Mouse (Mus musculus): ENCODE data around the gene Gm49510. TPM values are rescaled to one million over a fixed set of nuclear protein-coding genes. Genes with fewer than 3 reads are reported as not detected.
A peak's percentile ranks its signal among the peaks of the same experiment; 100 is the strongest.
"Not testable (repeated sequence)": the region's sequence is repeated elsewhere in the genome, so short reads cannot be mapped to it uniquely, and the experiment has no call there.

Gene Gm49510
- total RNA-seq, 2 experiments from 2014 or later, result 0.29 TPM; not detected in 1

DNA sequence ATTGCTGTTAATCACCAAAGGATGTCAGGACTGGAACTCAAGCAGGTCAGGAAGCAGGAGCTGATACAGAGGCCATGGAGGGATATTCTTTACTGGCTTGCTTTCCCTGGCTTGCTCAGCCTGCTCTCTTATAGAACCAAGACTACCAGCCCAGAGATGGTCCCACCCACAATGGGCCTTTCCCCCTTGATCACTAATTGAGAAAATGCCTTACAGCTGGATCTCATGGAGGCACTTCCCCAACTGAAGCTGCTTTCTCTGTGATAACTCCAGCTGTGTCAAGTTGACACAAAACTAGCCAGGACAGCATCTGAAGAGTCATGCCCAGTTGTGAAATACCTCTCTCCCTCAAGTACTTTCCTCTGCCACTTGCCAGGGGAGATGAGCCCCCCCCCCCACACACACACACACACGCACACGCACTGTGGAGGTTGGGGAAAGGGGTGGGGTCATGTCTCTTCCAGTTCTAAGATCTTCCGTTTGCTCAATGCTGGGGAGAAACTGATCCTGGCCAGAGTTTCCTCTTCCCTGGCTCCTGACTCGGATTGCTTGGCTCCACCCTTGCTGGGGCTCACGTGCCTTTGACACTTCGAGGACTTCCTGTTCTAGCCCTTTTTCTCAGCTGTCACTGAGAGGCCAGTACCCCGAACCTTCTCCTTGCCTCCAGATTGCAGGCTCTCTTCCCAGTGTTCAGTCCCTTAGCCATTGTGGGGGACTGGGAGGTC is 20.5 kb upstream of the Gm49510 start:
- DNase-seq, result not testable (repeated sequence)

DNA sequence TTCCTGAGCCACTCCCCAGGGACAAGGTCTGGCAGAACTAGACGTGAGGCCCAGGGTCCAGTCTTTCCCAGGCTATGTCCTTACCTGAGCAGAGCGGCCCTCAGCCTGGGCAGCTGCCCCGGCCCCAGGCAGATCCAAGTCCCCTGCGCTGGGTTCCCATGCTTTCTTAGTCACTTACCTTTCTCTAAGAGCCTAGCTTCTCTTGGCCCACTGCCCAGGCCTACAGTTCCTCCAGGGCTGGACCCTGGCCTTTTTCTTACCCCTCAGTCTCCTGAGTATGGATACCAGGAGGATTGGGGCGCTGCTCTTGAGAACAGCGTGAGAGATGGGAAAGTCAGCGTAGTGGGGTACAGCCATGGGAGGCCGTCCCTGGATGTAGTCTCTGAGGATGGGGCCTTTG is 19.0 kb upstream of the Gm49510 start:
- no peak for DNase-seq

DNA sequence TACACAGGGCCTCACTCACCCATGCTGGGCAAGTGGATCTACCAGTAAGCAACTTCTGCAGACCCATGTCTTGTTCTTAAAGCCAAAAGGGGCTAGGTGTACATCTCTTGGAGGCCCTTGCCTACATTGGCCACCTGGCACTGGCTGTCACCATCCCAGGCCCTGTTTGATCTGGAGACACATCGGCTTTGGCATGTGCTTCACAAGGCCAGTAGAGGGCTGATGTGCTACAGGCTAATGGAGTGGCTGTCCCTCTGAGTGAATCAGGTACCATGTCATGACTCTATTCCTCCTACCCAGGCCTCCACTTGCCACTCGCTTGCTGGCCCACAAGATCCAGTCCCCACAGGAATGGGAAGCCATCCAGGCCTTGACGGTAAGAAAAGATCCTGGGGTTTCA is 17.6 kb upstream of the Gm49510 start:
- no peak for DNase-seq

DNA sequence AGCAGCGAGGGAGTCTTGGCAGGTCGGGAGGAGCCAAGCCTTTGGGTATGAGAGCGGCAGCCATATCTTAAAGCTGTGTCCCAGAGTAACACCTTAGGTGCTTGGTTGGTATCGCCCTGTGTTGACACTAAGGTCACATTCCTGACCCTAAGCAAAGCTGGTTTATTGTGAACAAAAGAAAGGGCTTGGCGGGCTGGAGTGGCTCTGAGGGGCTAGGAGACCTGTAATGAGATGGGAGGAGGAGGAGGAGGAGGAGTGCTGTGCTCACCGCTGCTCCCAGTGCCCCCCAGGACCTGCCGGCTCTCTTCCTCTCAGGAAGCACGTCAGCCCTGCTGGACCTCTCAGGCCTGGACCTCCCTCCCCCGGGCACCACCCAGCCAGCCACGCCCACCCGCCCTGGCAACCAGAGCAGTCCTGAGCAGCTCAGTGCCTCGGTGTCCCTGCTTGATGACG is 10.0 kb upstream of the Gm49510 start:
- no peak for DNase-seq

DNA sequence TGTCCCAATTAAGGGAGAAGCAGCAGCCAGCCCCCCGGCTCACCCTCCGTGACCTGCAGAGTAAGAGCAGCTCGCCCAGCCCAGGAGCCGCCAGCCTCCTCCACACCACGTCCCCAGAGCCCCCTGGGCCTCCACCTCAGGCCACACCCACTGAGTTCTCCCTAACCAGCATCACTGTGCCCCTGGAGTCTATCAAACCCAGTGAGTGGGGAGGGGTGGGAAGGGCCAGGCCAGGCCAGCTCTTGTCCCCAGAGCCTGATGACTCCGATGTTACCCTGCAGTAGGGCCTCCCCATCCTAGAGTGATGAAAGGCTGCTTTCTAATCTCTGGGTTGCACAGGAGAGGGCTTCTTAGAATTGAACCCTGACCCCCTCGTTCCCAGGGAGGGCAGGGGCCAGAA is 7.0 kb upstream of the Gm49510 start:
- DNase-seq, result no peak

DNA sequence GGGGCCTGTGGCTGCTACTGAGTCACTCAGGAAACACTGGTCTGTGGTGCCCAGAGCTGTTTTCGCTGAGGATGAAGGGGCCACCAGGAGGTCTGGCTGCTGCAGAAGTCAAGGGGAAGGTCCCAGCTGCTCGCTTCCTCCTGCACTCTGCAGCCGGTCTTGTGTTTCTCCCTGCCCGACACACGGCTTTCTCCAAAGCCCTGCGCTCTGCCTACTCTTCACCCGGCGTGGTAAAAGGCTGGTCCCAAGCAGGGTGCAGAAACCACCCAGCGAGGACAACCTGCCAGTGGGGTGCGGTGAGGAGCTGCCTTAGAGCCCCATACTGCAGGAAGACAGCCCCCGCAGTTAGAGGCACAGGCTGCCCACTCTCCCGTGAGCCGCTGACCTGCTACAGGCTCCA is 4.7 kb upstream of the Gm49510 start:
- no peak for DNase-seq

DNA sequence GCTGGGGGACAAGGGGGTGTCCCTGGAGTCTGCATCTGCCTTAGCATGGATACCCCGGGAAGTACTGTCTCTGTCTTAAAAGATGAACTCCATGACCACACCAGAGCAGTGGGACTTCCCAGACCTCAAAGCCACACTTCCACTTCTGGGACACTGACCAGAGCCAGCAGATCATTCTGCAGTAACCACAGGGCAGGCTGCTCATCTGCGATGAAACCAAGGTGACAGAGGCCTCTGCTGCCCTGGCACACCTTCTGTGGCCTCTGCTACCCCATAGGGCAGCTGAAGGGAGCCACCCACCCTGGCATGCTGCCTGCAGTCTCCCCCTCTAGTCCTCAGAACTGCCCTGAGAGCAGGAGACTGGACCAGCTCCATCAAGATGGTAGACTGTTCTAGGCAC is 3.7 kb upstream of the Gm49510 start:
- no peak for DNase-seq

DNA sequence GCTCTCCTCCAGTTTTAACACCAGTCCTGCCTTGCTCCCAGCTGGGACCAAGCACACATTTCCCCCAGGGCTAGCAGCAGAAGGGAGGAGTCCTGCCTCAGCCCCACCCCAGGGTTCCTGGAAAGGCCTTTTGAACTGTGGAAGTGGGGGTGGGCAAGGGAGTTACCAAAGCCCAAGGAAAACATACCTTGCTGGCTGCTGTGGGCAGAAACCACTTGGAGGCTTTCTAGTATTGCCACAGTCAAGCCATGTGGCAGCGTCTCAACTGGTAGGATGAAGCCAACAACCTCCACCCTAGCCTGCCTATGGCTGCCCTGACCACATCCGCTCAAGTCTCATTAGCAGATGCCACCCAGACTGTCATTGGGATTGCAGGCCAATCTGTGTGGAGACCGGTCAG is 3.3 kb upstream of the Gm49510 start:
- DNase-seq, result no peak

DNA sequence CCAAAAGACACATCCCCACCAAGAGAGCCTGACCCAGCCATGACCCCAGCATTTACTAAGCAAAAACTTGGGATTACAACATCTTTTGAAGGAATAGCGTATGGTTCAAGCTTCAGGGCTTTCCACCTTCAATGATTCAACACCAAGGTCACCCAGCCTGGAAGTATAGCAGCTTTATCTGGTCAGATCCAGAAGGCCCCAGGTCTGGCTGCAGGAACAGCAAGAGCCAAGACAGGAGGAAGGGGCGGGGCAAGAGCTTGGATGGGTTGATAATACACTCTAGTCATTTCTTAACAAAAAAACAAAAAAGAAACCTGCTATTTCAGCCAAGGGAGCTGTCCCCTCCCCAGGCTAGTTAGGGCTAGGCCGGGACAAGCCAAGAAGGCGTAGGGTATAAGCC is 2.0 kb upstream of the Gm49510 start:
- no peak for DNase-seq

DNA sequence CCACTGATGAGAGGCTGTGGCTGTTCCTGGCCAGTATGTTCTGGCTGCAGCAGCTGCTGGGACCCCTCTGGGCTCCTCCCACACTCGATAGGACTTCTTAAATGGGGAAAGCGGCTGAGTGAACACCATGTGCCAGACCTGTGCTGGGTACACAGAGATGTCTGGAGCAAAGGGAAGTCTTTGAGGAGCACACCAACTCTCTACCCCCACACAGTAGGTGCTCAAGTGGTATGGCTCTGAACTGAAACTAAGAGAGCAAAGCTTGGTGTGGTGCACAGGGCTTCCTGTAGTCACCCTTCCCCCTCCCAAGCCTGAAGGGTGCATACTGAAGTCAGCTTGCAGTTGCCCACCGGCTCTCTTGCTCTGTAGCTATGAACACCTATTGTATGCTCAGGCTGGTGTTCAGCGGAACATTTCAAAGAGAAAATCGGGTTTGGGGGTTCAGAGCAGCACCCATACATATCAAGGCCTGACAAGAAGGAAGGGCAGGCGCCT is 913 bp upstream of the Gm49510 start:
- no peak for DNase-seq

DNA sequence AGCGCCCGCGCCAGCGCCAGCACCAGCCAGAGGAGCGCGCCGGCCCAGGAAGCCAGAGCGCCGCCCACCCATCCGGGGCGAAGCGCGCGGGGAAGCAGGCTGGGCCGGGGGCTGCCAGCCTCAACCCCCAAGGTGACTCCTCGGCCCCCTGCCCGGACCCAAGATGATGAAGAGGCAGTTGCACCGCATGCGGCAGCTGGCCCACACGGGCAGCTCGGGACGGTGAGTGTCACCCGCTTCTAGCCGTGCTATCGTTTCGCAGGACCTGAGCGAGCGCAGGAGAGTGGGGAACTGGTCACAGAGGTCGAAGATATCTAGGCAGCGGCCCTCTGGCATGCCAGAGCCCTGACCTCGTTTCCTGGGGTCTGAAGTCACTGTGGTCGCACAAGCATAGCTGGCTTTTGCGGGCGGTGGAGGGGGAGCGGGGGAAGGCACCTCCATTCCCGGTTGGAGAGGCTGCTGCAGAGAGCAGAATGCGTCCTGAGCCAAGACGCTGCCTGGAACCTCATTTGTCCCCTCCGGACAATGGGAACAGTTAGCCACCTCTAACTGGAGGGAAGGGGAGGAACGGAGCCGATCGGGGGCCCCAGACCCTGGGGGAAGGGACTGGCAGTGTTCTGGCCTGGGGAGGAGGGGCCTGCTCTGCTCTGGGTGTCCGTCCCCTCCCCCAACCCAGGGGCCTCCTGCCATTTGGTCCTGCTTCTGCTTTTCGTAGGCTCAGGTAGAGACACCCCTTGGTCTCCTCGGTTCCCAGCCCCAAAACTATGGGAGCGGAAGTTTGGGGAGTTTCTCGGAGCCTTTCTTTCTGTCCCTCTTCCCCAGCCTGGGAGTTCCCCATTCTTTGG is 495 bp downstream of the Gm49510 start, which contains the start of gene Sh3bp1:
Gene Sh3bp1 (plus strand): TSS at position 29 of the 845 bp plus-strand sequence.
- peak; percentile 75 for DNase-seq

DNA sequence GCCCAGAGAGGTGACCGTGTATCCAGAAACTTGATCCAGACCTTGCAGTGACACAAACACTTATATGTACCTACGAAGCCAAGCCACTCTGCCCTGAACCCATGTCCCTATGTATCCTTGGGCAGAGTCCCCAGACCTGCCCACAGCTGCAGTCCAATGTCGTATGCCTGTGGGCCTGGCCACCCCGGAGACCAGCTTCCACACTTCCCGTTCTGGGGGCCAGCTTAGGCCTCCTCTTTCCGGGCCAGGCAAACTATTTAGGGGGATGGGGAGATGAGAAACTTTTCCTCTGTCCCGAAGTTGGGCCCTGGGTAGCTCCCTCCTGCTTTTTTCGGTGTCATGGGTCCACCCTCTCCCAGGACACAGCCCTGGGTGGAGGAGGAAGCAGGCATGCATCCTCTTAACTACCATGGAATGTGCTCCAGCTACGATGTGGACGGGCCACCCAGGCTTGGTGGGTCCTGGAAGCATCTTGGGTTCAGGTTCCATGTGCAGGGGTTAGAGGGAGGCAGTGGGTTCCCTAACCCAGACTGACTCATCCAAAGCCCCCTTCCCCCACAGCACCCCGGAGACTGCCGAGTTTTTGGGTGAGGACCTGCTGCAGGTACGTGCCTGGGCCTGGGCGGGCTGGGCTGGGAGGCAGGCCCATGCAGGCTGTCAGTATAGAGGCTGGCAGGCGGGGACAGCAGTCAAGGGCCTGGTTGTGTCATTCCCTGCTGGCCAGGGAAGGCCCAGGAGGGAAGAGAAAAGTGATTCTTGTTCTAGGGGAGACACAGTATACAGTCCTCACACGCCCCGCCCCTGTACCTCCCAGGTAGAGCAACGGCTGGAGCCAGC is 1.3 kb downstream of the Gm49510 start:
- DNase-seq, result peak; percentile 39

DNA sequence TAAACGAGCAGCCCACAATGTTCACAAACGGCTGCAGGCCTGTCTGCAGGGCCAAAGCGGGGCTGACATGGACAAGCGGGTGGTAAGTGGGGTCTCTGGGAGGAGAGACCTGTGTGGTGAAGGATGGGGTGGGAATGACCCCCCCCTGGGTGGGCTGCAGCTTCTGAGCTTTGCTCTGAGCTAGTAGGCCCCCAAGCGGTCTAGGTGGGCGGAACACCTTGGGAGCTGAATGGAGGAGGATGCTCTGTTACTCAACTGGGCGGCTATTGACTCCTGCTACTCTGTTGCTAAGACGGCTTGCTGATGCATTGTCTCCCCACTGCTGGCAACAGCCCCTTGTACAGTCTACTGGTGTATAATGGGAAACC is 1.9 kb downstream of the Gm49510 start:
- DNase-seq, result no peak

DNA sequence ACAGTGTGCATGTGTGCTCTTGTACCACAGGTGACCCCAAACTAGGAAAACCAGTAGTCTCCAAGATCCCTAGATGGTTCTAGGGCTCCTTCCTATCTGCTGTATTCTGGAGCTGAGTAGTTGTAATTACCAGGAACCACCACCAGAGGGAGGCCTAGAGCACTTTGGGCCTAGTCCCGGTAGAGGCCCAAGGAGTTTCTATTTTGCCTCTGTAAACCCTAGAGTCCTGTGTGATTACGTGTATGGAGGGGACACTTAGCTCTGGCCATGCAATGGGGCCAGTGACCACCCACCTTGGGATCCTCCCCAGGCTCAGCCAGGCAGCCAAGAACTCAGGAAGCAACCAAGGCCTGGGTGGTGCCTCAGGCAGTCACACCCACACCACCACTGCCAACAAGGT is 3.8 kb downstream of the Gm49510 start:
- DNase-seq, result peak; percentile 93

DNA sequence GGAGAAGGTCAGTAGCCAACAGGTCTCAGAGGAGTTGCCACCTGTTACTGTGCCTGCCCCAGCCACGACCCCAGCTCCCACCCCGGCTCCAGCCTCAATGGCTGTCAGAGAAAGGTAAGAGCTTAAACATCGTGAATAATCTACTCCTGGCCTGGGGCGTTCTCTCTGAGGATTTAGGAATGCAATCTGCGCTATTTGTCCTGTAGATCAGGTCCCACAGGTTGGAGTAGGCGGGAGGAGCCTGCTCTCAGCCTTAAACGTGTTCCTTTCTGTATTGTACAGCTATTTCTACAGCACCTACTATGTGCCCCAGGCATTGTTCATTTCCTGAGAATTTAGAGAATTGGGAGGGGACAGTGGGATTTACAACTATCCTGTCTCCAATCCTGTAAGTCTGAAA is 8.9 kb downstream of the Gm49510 start:
- DNase-seq, result no peak

DNA sequence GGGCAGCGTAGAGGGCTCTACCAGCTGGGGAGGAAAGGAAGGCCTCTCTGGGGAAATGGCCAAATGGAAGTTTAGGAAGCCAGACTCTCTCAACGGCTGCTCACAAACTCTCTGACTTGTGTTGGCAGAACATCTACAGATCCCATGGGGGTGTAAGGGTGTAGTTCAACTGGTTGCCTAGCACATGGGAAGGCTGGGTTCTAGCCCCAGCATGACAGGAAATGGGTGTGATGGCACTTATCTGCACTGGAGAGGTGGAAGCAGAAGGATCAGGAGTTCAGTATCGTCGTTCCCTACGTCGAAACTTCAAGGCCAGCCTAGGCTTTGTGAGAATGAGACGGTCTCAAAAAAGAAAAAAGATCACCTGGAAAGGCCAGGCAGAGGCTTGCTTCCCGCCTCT is 9.5 kb downstream of the Gm49510 start:
- DNase-seq, result no peak

DNA sequence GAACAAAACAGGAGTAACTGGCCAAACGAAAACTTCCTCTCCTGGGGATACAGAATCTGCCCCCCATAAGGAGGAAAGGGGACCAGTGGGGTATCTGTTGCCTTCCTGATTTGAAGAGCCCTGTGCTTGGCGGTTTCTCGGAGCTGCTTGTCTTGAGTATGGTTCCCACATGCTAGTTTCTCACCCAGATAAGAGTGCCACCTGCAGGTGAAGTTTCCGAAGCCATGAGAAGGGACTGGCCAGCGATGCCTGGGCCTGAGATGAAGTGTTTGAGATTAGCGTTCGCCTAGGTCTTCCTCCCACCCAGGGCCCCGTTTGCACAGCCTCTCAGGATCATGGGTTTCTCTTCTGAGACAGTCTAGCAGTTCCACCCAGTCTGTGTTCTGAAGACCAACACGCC is 12.6 kb downstream of the Gm49510 start:
- no peak for DNase-seq

DNA sequence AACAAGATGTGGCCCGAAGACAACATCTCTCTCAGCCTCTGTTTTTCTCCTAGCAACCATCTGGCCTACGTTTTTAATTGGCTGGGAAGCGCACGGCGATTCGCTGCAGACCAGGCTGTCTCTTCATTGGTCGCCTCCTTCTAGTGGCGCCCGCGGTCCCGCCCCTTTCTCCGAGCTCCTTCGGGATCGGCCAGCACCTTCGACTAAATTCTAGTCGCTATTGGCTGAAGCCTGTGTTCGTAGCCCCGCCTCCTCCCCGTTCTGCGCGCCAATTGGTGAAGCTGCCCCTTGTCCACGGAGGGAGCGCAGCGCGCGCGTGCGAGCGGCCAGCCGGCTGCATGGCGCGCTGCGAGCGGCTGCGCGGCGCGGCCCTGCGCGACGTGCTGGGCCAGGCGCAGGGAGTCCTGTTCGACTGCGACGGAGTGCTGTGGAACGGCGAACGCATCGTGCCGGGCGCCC is 14.2 kb downstream of the Gm49510 start, which contains the start of gene Pdxp:
Gene Pdxp (plus strand): TSS at position 288 of the 459 bp plus-strand sequence.
- DNase-seq, result peak; percentile 96

DNA sequence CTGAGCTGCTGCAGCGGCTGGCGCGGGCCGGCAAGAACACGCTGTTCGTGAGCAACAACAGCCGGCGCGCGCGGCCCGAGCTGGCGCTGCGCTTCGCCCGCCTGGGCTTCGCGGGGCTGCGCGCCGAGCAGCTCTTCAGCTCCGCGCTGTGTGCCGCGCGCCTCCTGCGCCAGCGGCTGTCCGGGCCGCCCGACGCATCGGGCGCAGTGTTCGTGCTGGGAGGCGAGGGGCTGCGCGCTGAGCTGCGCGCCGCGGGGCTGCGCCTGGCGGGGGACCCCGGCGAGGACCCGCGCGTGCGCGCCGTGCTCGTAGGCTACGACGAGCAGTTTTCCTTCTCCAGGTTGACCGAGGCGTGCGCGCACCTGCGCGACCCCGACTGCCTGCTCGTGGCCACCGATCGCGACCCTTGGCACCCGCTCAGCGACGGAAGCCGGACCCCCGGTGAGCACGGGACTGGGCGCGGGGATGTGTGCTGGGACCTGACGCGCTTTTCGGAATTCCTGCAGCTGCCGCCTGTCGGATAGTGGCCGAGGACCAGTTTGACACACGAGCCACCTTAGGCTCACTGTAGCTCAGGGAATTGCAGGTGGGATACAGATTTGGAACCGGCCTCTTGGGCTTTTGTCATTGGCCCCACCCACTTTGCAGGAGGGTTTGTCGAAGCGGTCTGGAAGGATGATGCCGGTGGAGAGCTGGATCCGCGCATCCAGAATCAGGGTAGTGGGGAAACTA is 14.8 kb downstream of the Gm49510 start:
- DNase-seq, result peak; percentile 46

DNA sequence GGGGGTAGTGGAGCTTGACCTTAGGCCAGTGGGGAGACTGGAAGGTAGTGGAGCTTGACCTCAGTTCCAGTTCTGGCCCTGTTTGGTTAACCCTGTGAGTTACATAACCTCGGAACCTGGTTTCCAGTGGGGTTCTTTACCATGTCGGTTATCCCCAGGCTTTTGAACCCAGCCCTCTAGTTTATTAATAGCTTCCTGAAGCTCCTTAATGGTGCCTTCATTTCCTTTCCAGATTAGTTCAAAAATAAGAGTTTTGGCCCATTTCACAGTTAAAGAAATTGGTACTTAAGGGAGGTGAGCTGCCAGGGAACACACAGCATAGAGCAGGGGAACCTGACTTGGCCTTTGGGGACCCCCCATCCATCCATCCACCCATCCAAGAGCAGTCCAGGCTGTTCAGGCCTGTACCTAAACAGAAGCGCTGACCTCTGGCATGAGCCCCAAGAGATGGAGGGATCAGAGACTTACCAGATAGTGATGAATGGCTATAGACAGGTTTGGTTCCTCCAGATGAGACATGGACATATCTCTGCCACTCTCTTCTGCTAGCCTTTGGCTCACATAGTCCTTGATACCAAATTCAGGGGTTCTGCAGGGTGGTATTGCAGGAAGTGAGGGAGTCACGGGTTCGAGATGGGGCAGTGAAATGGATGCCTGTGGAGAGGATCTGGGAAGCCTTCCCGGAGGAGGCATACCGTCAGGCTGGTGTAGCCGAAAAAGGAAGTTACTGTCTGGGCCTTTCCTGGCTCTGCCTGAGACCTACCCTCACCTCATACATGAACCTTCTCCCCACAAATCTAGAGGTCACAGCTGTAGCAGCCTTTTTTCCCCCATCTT is 15.6 kb downstream of the Gm49510 start:
- no peak for DNase-seq

DNA sequence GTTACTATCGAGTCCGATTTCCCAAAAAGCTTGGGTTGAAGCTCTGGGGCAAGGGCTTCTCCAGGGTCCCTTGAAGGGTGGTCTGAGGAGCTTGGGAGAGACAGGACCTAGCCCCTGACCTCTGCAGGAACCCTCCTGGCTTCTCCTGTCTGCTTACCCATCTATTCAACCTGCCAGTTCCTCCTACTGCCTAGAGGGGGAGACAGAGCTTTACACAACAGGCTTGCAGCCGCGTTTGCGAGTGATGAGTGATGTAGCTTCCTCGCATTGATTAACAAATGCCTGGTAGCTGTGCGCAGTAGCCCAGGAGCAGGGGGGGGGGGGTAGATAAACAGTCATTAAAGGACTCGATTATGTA is 16.2 kb downstream of the Gm49510 start:
- DNase-seq, result peak; percentile 78
